Mouse (Mus musculus) left cerebral cortex, adult 11 months (tissue): ENCODE results near the gene Dclk1.

Experiments used
- DNase-seq: peaks from one replicate; pipeline ENCODE4 v3.0.0; 2022; ENCODE audit warnings: low spot score

Dclk1 gene

DNA sequence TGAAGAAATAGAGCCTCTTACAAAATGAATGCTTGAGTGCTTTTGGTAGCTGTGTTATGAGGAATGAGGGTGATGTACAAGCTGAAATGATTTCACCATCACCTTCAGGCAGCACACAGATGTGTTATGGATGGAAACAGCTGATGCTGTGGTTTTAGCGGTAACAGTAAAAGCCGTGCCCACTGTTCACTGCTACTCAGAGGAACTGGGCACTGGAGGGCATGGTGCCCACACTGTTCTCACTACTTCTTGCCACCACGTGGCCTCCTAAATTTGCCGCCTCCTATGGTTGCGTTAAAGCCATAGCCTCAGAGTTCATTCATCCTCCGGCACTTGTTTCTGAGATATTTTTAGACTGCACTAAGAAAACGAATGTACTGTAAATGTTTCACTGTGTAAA lies 18.0 kb downstream of the Dclk1 start:
- DNase-seq: no peak

DNA sequence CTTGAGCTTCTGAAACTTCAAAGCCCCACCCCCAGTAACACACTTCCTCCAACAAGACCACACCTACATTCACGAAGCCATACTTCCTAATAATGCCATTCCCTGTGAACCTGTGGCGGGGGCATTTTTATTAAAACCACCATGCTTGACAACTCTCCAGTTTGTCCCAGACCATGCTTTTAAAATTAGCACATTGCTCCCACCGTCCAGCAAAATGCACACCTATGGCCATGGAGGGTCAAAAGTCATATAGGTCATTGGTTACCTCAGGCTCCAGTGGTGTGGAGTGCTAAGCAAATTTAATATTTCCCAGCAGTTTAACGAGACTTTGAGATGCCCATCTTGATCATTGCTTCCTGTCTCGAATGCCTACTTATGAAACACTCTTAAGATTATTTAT lies 23.9 kb downstream of the Dclk1 start:
- no peak for DNase-seq

DNA sequence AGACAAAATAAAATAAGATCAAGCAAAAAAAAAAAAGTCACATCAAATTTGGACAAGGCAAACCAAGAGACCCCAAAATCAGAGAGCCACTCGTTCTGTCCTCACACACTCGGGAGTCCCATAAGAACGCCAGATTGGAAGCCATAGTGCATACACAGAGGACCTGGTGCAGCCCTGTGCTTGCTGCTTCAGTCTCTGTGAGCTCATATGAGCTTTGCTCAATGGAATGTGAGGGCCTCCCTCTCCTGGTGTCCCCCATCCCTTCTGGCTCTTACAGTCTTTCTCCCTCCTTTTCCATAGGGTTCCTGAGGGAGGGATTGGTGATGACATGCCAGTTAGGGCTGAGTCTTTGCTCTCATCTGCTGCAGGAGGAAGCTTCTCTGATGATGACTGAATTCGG lies 27.6 kb downstream of the Dclk1 start:
- DNase-seq: no peak

DNA sequence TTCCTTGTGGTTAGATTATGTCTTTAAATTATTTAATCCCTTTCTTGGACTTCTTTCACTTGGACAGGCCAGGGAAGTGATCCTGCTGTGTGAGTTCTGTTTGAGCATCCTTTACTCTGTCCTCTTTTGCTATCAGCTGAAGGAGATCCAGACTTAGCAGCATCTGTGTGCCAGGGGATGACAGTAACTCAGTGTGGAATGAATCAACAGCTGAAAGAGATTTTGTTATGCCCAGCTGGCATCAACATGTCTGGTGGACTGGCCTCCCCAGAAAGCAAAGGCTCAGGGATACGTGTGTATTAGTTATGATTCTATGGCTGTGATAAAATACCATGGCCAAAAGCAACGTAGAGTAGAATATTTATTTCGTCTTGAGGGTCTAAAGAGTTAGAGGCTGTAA lies 28.2 kb downstream of the Dclk1 start:
- DNase-seq: no peak

DNA sequence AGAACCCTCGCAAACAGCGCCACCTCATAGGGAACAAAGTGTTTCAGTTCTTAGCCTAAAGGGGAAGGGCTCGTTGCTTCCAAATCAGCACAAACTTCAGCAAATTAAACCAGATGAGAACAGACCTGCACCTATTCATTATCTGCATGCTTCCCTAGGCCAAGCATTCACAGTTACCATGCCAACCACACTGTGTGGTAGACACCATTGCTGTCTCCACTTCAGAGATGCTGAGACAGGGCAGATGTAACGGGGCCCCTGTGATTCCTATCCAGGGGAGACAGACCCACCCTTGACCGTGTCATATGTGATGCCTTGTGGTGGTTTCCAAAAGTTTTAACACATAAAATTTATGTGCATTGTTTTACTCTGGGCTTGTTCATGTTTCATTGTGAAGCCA lies 28.8 kb downstream of the Dclk1 start:
- no peak for DNase-seq

DNA sequence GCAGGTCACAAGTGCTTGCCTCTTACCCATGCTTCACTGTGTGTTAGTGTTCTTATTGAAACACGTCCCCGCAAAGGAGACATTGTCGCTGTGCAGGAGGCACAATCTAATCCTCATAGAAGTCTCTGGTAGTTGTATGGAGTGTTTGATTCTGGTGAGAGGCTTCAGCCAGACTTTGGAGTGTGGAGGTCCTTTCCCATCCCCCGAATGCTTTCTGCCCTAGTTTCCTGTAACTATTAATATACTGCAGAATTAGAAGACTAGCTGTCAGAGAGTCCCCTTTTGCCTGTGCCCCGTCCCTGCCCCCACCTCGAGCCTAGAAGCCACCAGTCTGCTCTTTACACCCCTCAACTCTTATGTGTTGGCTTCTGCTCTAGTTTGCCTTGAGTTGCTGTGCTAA lies 30.4 kb downstream of the Dclk1 start:
- DNase-seq: no peak

DNA sequence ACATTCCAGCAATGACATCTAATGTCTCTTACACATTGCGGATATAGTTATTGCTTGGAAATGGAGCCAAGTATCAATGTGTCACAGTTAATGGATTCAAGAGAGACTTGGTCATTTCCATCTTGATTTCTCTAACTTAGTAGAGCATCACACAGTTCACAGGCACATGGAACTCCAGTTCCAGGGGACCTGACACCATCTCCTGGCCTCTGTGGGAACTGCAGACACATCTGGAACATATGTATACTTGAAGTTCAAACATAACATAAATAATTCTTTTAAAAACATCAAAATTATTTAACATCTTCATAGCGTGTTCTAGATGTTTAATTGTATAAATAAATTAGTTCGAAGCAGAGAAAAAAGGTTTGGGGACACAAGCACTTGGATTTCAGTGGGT lies 34.3 kb downstream of the Dclk1 start:
- no peak for DNase-seq

DNA sequence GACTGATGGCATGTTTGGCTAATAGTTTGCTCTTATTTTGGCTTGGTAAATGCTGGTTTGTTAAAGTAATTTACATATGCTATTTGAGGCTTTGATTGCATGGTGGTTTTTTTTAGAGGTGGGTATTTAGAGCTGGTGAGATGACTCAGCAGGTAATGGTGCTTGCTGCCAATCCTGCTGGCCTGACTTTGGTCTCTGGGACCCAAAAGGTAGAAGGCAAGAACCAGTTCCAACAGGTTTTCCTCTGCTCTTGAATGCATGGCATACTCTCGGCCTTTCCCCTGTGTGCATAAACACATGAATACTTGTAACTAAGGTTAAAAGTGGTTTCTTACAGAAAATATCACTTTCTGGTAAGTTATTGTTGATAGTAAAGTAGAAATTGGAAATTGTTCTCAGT lies 34.7 kb downstream of the Dclk1 start:
- DNase-seq: no peak

DNA sequence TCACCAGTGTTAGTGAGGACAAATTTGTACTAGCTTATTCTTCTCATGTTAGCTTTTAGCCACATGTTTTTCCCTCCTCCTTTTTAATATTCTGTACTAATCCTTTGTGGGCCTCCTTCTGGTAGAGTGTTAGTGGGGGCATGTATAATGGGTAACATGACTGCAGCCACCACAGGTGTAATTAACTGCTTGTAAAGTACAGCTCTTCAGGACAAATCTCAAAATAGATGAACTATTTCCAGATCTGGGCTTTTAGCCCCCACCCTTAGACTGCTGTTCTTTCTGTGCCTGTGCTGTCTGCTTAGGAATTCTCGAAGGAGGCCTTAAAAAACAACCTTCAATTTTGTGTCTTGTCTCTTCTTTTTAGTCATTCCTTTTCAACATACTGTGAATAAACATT lies 35.7 kb downstream of the Dclk1 start:
- no peak for DNase-seq

DNA sequence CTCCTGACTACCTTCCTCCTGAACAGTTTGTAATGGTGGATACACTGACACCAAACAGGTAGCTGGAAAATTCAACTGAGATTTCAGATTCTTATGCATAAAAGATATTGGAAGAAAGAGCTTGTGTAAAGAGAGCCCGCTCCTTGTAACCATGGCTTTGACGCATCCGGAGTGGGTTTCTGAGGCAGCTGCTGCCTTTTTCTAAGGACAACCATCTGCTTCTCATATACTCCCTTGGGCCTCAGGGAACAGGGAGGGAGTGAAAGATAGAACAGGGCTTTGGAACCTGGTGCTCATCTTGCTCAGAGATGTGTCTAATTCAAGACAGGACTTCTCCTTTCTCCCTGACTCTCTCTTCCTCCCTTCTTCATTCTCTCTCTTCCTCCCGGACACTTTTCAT lies 37.8 kb downstream of the Dclk1 start:
- no peak for DNase-seq

DNA sequence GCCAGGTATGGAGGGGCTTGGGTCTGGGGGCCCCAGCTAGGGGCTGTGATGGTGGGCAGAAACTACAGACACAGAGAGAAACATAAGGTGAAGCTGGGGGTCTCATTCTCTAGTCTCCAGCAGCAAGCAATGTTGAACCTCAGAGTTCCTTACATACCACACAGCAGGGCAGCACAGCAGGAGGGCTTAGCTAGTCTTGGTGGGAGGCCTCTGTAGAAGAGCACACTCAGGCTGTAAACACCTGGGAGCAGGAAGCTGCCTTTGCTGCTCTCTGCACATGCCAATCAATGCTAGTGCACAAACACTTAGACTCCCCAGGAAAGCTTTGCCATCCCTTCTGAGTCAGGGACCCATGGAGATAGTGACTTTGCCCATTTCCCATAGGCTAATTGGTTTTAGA lies 38.3 kb downstream of the Dclk1 start:
- DNase-seq: no peak

DNA sequence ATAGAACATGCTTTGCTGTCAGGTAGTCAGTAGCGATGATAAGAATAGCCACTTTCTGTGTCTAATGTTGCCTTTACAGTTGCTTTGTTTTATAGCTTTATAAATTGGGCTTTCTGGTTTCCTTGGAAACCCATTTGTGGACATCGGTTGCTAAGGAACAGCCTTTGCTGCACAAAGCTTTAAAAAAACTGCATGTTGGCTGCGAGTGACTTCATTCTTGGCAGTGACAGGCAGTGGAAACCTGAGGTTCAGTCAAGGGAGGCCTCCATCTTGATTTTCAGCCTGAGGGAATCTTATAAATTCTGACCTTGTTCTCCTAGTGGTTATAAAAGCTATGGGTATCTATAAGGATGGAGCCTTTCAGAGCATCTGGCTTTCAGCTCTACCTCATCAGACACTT lies 42.1 kb downstream of the Dclk1 start:
- peak; percentile 49 for DNase-seq

DNA sequence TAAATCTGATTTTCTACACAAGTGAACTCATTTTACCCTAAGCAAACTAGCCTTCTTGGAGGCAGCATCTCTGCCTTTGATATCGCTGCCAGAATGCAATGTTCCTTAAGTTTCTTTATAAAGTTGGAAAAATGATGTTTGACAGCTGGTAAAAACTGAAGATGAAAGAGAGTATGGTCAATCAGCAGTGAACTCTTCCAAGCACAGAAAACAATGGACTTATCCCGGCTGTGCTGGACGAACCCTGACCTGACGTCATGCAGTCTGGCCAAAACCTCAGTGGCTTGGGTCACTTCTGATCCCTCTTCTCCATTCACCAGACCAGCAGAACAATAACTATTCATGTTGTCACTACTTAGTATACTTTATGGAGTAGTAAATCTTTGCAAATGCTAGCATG lies 46.6 kb downstream of the Dclk1 start:
- no peak for DNase-seq

DNA sequence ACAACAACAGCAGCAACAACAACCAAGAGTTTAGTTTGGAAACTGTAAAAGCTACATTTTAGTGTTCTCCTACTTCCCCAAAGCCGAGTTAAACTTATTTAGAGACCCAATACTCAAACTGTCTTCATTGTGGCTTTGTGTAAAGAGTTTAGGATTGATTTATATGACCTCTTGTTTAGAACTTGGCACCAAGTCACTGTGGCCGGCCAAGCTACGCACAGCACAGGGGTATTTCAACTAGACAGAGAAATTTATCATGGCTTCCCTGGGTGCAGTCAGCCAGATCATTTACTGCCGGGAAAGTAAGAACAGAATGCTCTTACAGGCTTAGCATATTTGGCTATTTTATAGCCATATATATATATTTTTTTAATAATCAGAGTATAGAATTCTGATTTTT lies 49.8 kb downstream of the Dclk1 start:
- no peak for DNase-seq

DNA sequence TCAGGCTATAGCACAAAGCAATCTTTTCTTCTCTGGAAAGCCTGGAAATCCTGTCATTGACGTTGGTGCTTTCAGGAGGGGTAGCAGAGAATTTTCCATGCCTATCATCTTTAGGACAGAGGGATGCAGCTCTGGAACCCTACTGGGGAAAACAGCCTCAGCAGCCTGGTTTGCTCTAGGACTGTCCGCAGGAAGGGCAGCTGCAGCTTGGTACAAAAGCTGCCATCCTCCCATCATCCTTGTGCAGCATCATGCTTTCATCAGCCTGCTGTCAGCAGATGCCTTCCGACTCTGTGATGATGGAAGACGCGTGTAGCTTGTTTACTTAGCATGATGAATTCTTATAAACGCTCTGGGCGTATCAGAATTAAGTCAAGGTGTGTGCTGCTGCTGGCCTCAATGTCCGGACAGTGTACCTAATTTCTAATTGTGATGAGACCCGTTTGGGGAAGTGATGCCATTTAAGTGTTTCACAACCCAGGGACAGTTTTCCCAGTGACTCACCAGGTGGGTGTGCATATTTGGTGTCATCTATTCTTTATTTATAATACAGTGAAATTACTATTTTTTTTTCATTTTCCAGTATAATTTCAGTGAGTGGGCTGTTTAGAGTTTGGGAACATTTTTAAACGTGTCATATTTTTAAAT lies 50.7 kb downstream of the Dclk1 start:
- no peak for DNase-seq

DNA sequence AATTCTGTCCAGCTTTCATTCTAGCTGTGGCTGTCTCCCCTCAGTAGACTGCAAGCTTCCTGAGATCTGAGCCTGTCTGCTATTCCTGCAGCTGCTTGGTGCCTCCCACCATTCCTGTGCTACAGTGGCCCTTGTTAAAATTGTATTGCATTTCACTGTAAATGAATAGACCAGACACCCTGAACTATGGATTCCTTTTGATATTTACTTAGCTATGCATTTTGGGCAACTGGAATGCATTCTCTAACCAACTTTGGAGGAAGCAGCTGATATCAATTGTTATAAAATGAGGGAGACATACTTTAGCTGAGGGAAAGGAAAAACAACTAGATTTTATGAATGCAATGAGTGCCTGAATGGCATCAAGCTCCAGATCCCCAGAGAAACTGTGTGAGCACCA lies 63.5 kb downstream of the Dclk1 start:
- no peak for DNase-seq

DNA sequence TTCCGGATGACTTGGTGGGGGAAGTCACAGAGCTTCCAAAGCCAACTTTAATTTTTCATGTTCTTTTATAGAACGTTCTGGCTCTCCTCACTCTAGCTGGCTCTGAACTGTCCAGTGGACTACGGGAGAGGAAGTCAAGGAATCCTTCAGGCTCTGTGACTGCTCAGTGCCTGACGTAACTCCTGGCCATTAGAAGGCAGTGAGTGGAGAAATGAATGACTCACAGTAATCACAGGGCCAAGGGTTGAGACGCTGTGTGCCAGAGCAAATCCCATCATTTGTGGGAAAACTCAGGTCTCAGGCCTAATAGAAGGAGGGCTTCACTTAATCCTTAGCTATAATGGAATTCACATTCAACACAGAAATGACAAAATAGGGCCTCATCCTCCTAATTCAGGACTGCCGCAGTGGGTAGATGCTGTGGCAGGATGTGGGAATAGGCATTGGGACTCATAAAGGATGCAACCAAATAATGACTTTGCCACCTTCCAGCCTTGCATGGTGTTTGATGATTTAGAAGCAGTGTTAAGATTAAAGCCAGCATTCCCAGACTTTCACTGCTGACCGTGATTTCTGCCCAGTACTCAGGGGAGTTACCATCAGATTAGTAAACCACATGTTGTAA lies 65.5 kb downstream of the Dclk1 start:
- DNase-seq: no peak

DNA sequence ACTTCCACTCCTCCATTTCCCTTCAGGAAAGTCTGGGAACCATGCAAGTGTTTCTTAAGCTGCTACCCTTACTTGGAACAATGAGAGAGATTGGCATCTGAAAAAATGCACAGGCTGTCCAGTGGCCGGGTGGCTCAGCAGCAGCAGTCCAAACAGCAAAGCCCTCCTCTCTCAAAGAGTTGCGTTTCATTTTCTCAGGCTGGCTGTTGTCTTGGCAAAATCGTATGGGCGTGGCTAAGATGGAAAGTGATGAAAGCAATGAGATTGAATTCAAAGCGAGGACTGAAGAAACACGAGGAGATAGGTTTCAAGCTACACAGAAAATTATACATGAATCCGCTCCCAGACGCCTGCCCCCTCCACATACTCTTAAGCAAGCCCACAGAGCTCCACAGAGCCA lies 67.8 kb downstream of the Dclk1 start:
- no peak for DNase-seq

DNA sequence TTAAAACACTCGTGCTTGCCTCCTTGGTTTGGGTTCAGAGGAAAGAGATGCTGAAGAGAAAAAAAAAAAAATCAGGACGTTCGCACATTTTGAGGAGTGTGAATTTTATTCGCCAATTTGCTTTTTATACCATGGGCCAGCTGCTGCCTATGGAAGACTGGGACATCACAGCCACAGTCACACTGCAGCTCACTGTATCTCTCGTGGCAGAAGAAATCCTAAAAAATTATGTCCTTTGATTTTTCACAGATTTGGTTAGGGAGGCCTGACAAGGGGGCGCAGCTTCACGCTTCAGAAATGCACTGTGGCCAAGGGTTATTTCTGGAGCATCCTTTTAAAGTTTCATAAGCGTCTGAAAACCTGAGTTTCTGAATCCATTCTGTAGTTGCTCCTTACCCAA lies 73.7 kb downstream of the Dclk1 start:
- peak; percentile 64 for DNase-seq

DNA sequence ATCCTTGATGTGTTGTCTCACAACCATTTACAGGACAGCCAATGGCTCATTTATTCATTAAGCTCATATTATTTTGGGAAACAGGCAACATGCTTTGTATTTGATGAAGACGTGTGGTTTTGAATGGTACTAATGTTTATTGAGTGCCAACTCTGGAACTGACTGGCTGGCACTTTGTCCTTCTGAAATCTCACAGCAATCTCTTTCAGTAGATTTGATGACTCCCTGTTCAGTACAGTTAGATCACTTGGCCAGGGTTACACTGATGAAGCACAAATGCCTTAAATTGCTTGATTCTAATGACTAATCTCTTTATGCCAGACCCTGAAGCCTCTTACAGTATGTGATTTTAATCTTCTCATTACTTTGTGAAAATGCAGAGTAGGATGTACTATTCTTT lies 75.9 kb downstream of the Dclk1 start:
- no peak for DNase-seq

DNA sequence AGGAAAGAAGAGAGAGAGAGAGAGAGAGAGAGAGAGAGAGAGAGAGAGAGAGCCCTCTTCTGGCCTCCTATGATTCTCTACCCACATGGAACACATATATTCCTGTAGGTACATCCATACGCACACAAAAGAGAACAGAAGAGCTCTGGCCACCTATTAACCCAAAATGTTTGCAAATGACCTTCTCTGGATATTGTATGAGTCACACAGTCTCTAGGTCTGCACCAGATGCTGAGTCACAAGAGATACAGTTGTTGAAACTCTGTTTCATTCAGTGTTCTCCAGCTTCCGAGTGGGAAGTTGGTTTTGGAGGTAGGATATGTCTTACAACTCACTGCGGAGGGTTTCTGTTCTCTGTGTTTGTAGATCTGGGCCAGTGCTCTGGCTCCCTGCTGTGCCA lies 78.4 kb downstream of the Dclk1 start:
- no peak for DNase-seq

DNA sequence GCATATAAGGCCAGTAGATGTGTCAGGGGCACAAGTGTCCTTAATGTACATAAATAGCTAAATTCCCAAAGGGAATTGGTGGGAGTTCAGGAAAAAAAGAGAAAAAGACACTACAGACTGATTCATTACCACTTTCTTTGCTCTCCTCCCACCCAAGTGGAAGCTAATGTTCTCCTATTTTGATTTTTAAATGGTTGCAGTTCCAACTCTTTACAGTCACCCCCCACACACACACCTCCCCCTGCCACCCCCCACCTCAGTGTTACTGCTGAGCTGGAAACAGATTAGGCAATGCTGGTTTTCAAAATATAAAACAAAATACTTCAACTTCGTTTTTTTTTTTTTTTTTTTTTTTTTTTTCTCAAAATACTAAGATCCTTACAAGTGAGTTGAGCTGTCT lies 81.9 kb downstream of the Dclk1 start:
- DNase-seq: no peak

DNA sequence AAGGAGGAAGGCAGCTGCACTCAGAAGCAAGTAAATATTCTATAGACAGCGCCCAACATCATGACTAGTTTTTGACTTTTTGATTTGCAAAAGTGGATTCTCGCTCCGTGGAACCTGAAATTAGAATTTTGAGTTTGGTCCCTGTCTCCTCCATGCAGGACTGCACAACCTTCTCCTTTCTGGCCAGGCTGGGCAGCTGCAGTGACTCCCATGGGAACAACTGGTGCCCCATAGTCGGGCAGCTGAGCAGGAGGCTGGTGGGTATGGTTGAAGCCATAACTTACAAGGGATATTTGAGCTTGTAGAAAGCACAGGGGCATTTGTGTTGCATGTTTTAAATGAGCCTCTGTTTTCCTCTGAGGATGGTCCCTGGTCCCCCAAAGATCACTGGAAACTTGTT lies 88.3 kb downstream of the Dclk1 start:
- no peak for DNase-seq

DNA sequence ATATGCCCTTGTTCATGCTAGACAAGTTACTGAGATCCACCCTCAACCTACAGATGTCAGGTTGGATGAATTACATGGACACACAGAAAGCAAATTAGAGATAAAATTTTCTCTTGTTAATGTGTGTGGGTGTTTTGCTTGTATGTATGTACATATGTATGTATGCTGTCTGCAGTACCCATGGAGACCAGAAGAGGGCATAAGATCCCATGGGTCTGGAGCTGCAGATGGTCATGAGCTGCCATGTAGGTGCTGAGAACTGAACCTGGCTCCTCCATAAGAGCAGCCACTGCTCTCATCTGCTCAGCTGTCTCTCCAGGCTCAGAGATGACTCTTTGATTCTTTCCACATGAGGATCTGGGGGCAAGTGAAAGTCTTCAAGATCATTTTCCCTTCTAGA lies 89.5 kb downstream of the Dclk1 start:
- DNase-seq: no peak

DNA sequence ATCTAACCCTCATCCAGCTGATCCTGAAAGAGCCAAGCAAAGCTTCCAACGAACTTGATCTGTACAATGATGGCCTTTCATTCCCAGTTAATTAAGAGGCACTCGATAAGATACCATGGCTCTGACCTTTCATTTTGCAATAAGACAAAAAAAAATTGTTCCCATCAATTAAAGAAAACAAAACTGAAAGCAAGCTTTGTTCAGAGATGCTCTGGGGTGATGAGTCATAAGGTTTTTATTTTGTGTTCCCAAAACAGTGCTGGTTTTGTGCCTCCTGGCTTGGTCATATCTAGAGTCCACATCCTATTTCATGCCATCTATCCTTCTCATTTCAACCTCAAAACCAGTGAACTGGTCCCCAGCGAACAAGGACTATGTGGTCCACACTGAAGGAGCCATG lies 91.3 kb downstream of the Dclk1 start:
- DNase-seq: no peak
